Mouse (Mus musculus) MEL (cell line): Measurements from ENCODE around the gene Ncf1. TPM values are rescaled to one million over a fixed set of nuclear protein-coding genes. Genes with fewer than 3 reads are reported as not detected.

ENCODE experiments used
- DNase-seq: peaks from one replicate; pipeline ENCODE4 v3.0.0; 2011; ENCODE audit warnings: low read depth, low spot score
- H3K27ac ChIP-seq: 2 replicates; pipeline ENCODE4 v1.5.1; 2012; ENCODE audit warnings: low read depth, mild to moderate bottlenecking, control low read depth, low read length, moderate library complexity; ENCODE audit not compliant: control insufficient read depth
- H3K27me3 ChIP-seq, 2 experiments: fragments of 150-350 bp in 1 of 2; sonication (generic) in 1 of 2; 2 replicates each; pipeline ENCODE4 v1.6.1; 2012; ENCODE audit warnings: low read length in 2 of 2, mild to moderate bottlenecking in 2 of 2, improper control_type of control experiment in 1 of 2, moderate library complexity in 1 of 2; ENCODE audit not compliant: insufficient read depth in 2 of 2, control insufficient read depth in 1 of 2
- H3K36me3 ChIP-seq, 2 experiments: 2 replicates each; pipeline ENCODE4 v1.6.1; 2012 to 2014; ENCODE audit warnings: low read length in 2 of 2, improper control_type of control experiment in 1 of 2, inconsistent platforms in 1 of 2, mild to moderate bottlenecking in 1 of 2; ENCODE audit not compliant: insufficient read depth in 2 of 2, control insufficient read depth in 1 of 2
- H3K4me1 ChIP-seq, 2 experiments: fragments of 150-350 bp in 1 of 2; sonication (generic) in 1 of 2; 2 replicates each; pipeline ENCODE4 v1.6.1; 2012; ENCODE audit warnings: low read length in 2 of 2, improper control_type of control experiment in 1 of 2, mild to moderate bottlenecking in 1 of 2; ENCODE audit not compliant: insufficient read depth in 2 of 2, control insufficient read depth in 1 of 2
- H3K4me3 ChIP-seq, 2 experiments: fragments of 150-350 bp in 1 of 2; sonication (generic) in 1 of 2; 2 replicates each; pipeline ENCODE4 v1.5.1; 2012; ENCODE audit warnings: low read depth in 2 of 2, low read length in 2 of 2, mild to moderate bottlenecking in 2 of 2, moderate library complexity in 2 of 2, control low read depth in 1 of 2, improper control_type of control experiment in 1 of 2; ENCODE audit not compliant: control insufficient read depth in 1 of 2, insufficient read depth in 1 of 2
- H3K79me2 ChIP-seq: 2 replicates; pipeline ENCODE4 v1.6.1; 2012; ENCODE audit warnings: mild to moderate bottlenecking, low read length, moderate library complexity; ENCODE audit not compliant: control insufficient read depth, poor library complexity, insufficient read depth
- H3K9ac ChIP-seq: 2 replicates; pipeline ENCODE4 v1.6.1; 2012; ENCODE audit warnings: low read depth, mild to moderate bottlenecking, control low read depth, low read length, moderate library complexity; ENCODE audit not compliant: control insufficient read depth, poor library complexity, severe bottlenecking
- H3K9me3 ChIP-seq: fragments of 150-350 bp; sonication (generic); replicated peaks from 2 replicates; pipeline ENCODE4 v1.6.1; 2012; ENCODE audit warnings: mild to moderate bottlenecking, low read length, improper control_type of control experiment, moderate library complexity; ENCODE audit not compliant: insufficient read depth
- BHLHE40 ChIP-seq: IDR thresholded peaks from 2 replicates; pipeline ENCODE4 v1.6.1; 2012; ENCODE audit warnings: low read depth, mild to moderate bottlenecking, inconsistent platforms, low read length, improper control_type of control experiment, borderline replicate concordance
- CHD1 ChIP-seq: IDR thresholded peaks from 2 replicates; pipeline ENCODE4 v1.6.1; 2012; ENCODE audit warnings: low read depth, mild to moderate bottlenecking, inconsistent platforms, low read length, improper control_type of control experiment
- GABPA ChIP-seq: IDR thresholded peaks from 2 replicates; pipeline ENCODE4 v1.6.1; 2012; ENCODE audit warnings: low read depth, mild to moderate bottlenecking, inconsistent platforms, low read length, improper control_type of control experiment, moderate library complexity
- HCFC1 ChIP-seq: IDR thresholded peaks from 2 replicates; pipeline ENCODE4 v1.6.1; 2012; ENCODE audit warnings: low read depth, mild to moderate bottlenecking, inconsistent platforms, low read length, improper control_type of control experiment, moderate library complexity
- KAT2A ChIP-seq: conservative IDR thresholded peaks from 2 replicates; pipeline ENCODE4 v1.6.1; 2012; ENCODE audit warnings: low read depth, low read length, improper control_type of control experiment, inconsistent platforms
- MAFK ChIP-seq: IDR thresholded peaks from 2 replicates; pipeline ENCODE4 v1.6.1; 2011; ENCODE audit warnings: low read depth, mild to moderate bottlenecking, low read length, improper control_type of control experiment, borderline replicate concordance
- MAX ChIP-seq: IDR thresholded peaks from 2 replicates; pipeline ENCODE4 v1.6.1; 2011; ENCODE audit warnings: low read length, improper control_type of control experiment
- MAZ ChIP-seq: IDR thresholded peaks from 2 replicates; pipeline ENCODE4 v1.6.1; 2012; ENCODE audit warnings: low read depth, mild to moderate bottlenecking, inconsistent platforms, low read length, improper control_type of control experiment
- MEF2A ChIP-seq: IDR thresholded peaks from 2 replicates; pipeline ENCODE4 v1.6.1; 2014; ENCODE audit warnings: low read depth, mild to moderate bottlenecking, inconsistent platforms, low read length, improper control_type of control experiment; ENCODE audit not compliant: poor library complexity, insufficient replicate concordance, severe bottlenecking; ENCODE audit errors: extremely low read depth
- MXI1 ChIP-seq: IDR thresholded peaks from 2 replicates; pipeline ENCODE4 v1.6.1; 2011; ENCODE audit warnings: mild to moderate bottlenecking, low read depth, low read length, improper control_type of control experiment
- MYC ChIP-seq: IDR thresholded peaks from 2 replicates; pipeline ENCODE4 v1.6.1; 2011; ENCODE audit warnings: low read depth, mild to moderate bottlenecking, low read length, improper control_type of control experiment, moderate library complexity
- NRF1 ChIP-seq: IDR thresholded peaks from 2 replicates; pipeline ENCODE4 v1.6.1; 2014; ENCODE audit warnings: low read depth, mild to moderate bottlenecking, inconsistent platforms, low read length, improper control_type of control experiment, moderate library complexity; ENCODE audit not compliant: poor library complexity, insufficient read depth, severe bottlenecking
- RAD21 ChIP-seq: IDR thresholded peaks from 2 replicates; pipeline ENCODE4 v1.6.1; 2011; ENCODE audit warnings: mild to moderate bottlenecking, low read depth, low read length, improper control_type of control experiment
- SIN3A ChIP-seq: IDR thresholded peaks from 2 replicates; pipeline ENCODE4 v1.6.1; 2012; ENCODE audit warnings: low read length, improper control_type of control experiment, inconsistent platforms
- TAL1 ChIP-seq: IDR thresholded peaks from 2 replicates; pipeline ENCODE4 v1.6.1; 2012; ENCODE audit warnings: mild to moderate bottlenecking, inconsistent platforms, low read length, moderate library complexity, mixed read lengths
- TBP ChIP-seq: IDR thresholded peaks from 2 replicates; pipeline ENCODE4 v1.8.0; 2011; ENCODE audit warnings: low read depth, low read length, improper control_type of control experiment
- TCF12 ChIP-seq: IDR thresholded peaks from 2 replicates; pipeline ENCODE4 v1.6.1; 2014; ENCODE audit warnings: low read depth, mild to moderate bottlenecking, inconsistent platforms, low read length, improper control_type of control experiment, moderate library complexity
- USF1 ChIP-seq: IDR thresholded peaks from 2 replicates; pipeline ENCODE4 v1.6.1; 2014; ENCODE audit warnings: low read depth, mild to moderate bottlenecking, inconsistent platforms, low read length, improper control_type of control experiment, moderate library complexity
- USF2 ChIP-seq, 2 experiments: IDR thresholded peaks; 2 replicates each; pipeline ENCODE4 v1.6.1; 2011 to 2012; ENCODE audit warnings: improper control_type of control experiment in 2 of 2, low read length in 2 of 2, borderline replicate concordance in 1 of 2, inconsistent platforms in 1 of 2, low read depth in 1 of 2, mild to moderate bottlenecking in 1 of 2; ENCODE audit not compliant: insufficient read depth in 1 of 2
- polyA plus RNA-seq, 2 experiments: library from polyadenylated mRNA; stranded (reverse) in 1 of 2; unstranded in 1 of 2; fragments of >175 nt in 1 of 2; fragments of >200 nt in 1 of 2; gene quantifications; 2 replicates each; pipeline versions ENCODE4 v1.2.1 to v1.2.4; 2012; ENCODE audit warnings: low replicate concordance in 2 of 2, low read depth in 1 of 2; ENCODE audit not compliant: insufficient read length in 2 of 2, insufficient read depth in 1 of 2, missing spikeins in 1 of 2
- total RNA-seq: library from RNA; depleted of rRNA; stranded (reverse); fragments of 300-350 nt; gene quantifications from 2 replicates; pipeline ENCODE4 v1.2.3, GENCODE M21; 2012

Ncf1 gene
- total and polyA plus RNA-seq, 3 experiments, result 0.58 to 3.3 TPM; not detected in 1

GRCm38 (mm10) chr5:134226946-134227345 is 2.5 kb downstream of the Ncf1 start:
- Histone ChIP-seq H3K4me3 (no peak overlapping the region), H3K36me3 (no peaks in the 10 kb centered on the region; a peak in 1 of 4 replicates), H3K9me3 (no peaks in the 10 kb centered on the region), H3K27me3 (no peaks in the 10 kb centered on the region), H3K9ac (no peak overlapping the region), H3K79me2 (no peaks in the 10 kb centered on the region; the same call in 1 of the 2 replicates), H3K27ac (no peak overlapping the region)
- no peak for DNase-seq
- TF ChIP-seq USF2 (IDR thresholded peaks at IDR 0.05; ENCODE audit: borderline replicate concordance in 1 of 2, insufficient read depth in 1 of 2, low read depth in 1 of 2, low read length in 2 of 2) (no peak), CHD1 (no peak), RAD21 (no peak), MAFK (no peak), SIN3A (no peak), TAL1 (no peak)
- TF ChIP-seq, all 39 proteins: peak for 0
- H3K4me1 ChIP-seq, result peaks cover under 1 to 13% of the 10 kb centered on the region in 2 experiments; a peak in 2 of 4 replicates

GRCm38 (mm10) chr5:134225110-134225901 is 4.1 kb downstream of the Ncf1 start:
- H3K36me3 ChIP-seq, result no peaks in the 10 kb centered on the region
- no peak overlapping the region for H3K9ac ChIP-seq
- no peak for DNase-seq
- H3K4me1 ChIP-seq, result peaks cover 0 to 6% of the 10 kb centered on the region in 2 experiments; a peak in 1 of 4 replicates
- H3K79me2 ChIP-seq, result no peaks in the 10 kb centered on the region; the same call in 1 of the 2 replicates
- no peaks in the 10 kb centered on the region for H3K9me3 ChIP-seq
- H3K4me3 ChIP-seq, result no peak overlapping the region
- TF ChIP-seq NRF1 (no peak), MEF2A (no peak), MXI1 (no peak), TCF12 (no peak), RAD21 (no peak)
- H3K27me3 ChIP-seq, result no peaks in the 10 kb centered on the region
- H3K27ac ChIP-seq, result no peak overlapping the region

- H3K27ac ChIP-seq, result no peak overlapping the region
- H3K4me3 ChIP-seq, result no peak overlapping the region
- DNase-seq, result no peak
- TF ChIP-seq GABPA (no peak), TBP (no peak), USF1 (no peak), KAT2A (no peak), MAFK (no peak), BHLHE40 (no peak), SIN3A (no peak), MAZ (no peak), MAX (no peak), NRF1 (no peak), HCFC1 (no peak), MYC (no peak), MXI1 (no peak)
- no peaks in the 10 kb centered on the region for H3K9me3 ChIP-seq
- H3K36me3 ChIP-seq, result no peaks in the 10 kb centered on the region
- H3K27me3 ChIP-seq, result no peaks in the 10 kb centered on the region
- no peaks in the 10 kb centered on the region for H3K79me2 ChIP-seq
- no peak overlapping the region for H3K9ac ChIP-seq
- no peaks in the 10 kb centered on the region for H3K4me1 ChIP-seq
Observed at GRCm38 (mm10) chr5:134221708-134222150, 7.7 kb downstream of the Ncf1 start.
